Mouse (Mus musculus) CH12.LX (cell line): Measurements from ENCODE around the gene Klhl28. TPM values are rescaled to one million over a fixed set of nuclear protein-coding genes. Genes with fewer than 3 reads are reported as not detected.

Experiments used
- DNase-seq: peaks from one replicate; pipeline ENCODE4 v3.0.0-alpha.2; 2013; ENCODE audit errors: extremely low read depth
- H3K27ac ChIP-seq: 2 replicates; pipeline ENCODE4 v1.5.1; 2012; ENCODE audit warnings: low read depth, mild to moderate bottlenecking, control low read depth, moderate library complexity; ENCODE audit not compliant: insufficient read depth
- H3K27me3 ChIP-seq: replicated peaks from 2 replicates; pipeline ENCODE3; 2012; ENCODE audit warnings: inconsistent platforms
- H3K36me3 ChIP-seq, 2 experiments: replicated peaks in 1 of 2; 2 replicates each; pipeline versions ENCODE3 to v1.6.1; 2012; ENCODE audit warnings: inconsistent platforms in 1 of 2, low read length in 1 of 2, mild to moderate bottlenecking in 1 of 2, mixed read lengths in 1 of 2, moderate library complexity in 1 of 2; ENCODE audit not compliant: control insufficient read depth in 1 of 2, insufficient read depth in 1 of 2
- H3K4me1 ChIP-seq, 2 experiments: 2 replicates each; pipeline ENCODE4 v1.6.1; 2012; ENCODE audit warnings: inconsistent platforms in 1 of 2, moderate library complexity in 1 of 2; ENCODE audit not compliant: insufficient read depth in 2 of 2, control insufficient read depth in 1 of 2
- H3K4me2 ChIP-seq: 2 replicates; pipeline ENCODE4 v1.6.1; 2012; ENCODE audit warnings: low read depth, mild to moderate bottlenecking, control low read depth; ENCODE audit not compliant: poor library complexity, insufficient read depth, severe bottlenecking
- H3K4me3 ChIP-seq, 3 experiments: fragments of 150-350 bp in 1 of 3; sonication (generic) in 1 of 3; replicated peaks in 1 of 3; 2 replicates each; pipeline versions ENCODE3 to v1.5.1; 2011 to 2012; ENCODE audit warnings: low read depth in 2 of 3, low read length in 2 of 3, mild to moderate bottlenecking in 2 of 3, moderate library complexity in 2 of 3, control low read depth in 1 of 3, improper control_type of control experiment in 1 of 3, inconsistent platforms in 1 of 3, mixed read lengths in 1 of 3; ENCODE audit not compliant: poor library complexity in 1 of 3
- H3K79me2 ChIP-seq: replicated peaks from 2 replicates; pipeline ENCODE4 v1.6.1; 2012; ENCODE audit warnings: mild to moderate bottlenecking, moderate library complexity; ENCODE audit not compliant: control insufficient read depth, poor library complexity, insufficient read depth, severe bottlenecking; ENCODE audit errors: extremely low read depth
- H3K9ac ChIP-seq: 2 replicates; pipeline ENCODE4 v1.6.1; 2012; ENCODE audit warnings: low read depth, mild to moderate bottlenecking, control low read depth, moderate library complexity; ENCODE audit not compliant: insufficient read depth
- H3K9me3 ChIP-seq: replicated peaks from 2 replicates; pipeline ENCODE3; 2012; ENCODE audit warnings: low read length, inconsistent platforms, mixed read lengths
- BHLHE40 ChIP-seq: IDR thresholded peaks from 2 replicates; pipeline ENCODE4 v1.6.1; 2011; ENCODE audit warnings: mild to moderate bottlenecking, low read depth, low read length, improper control_type of control experiment
- CHD2 ChIP-seq: IDR thresholded peaks from 2 replicates; pipeline ENCODE4 v1.6.1; 2011; ENCODE audit warnings: low read length, improper control_type of control experiment
- CTCF ChIP-seq, 2 experiments: IDR thresholded peaks in 1 of 2; conservative IDR thresholded peaks in 1 of 2; 2 replicates each; pipeline ENCODE4 v1.5.1; 2011 to 2012; ENCODE audit warnings: low read depth in 2 of 2, low read length in 2 of 2, improper control_type of control experiment in 1 of 2, inconsistent platforms in 1 of 2, mild to moderate bottlenecking in 1 of 2, moderate library complexity in 1 of 2
- E2F4 ChIP-seq: IDR thresholded peaks from 2 replicates; pipeline ENCODE4 v1.6.1; 2011; ENCODE audit warnings: low read depth, low read length, improper control_type of control experiment; ENCODE audit not compliant: insufficient replicate concordance
- ELF1 ChIP-seq: IDR thresholded peaks from 2 replicates; pipeline ENCODE4 v1.6.1; 2014; ENCODE audit warnings: low read depth, mild to moderate bottlenecking, inconsistent platforms, low read length, improper control_type of control experiment
- EP300 ChIP-seq: IDR thresholded peaks from 2 replicates; pipeline ENCODE4 v1.6.1; 2011; ENCODE audit warnings: low read length, improper control_type of control experiment
- ETS1 ChIP-seq: conservative IDR thresholded peaks from 2 replicates; pipeline ENCODE4 v1.6.1; 2012; ENCODE audit warnings: low read depth, mild to moderate bottlenecking, inconsistent platforms, low read length, improper control_type of control experiment, moderate library complexity
- GABPA ChIP-seq: IDR thresholded peaks from 2 replicates; pipeline ENCODE4 v1.6.1; 2012; ENCODE audit warnings: low read depth, low read length, improper control_type of control experiment, inconsistent platforms; ENCODE audit not compliant: insufficient replicate concordance
- HCFC1 ChIP-seq: IDR thresholded peaks from 2 replicates; pipeline ENCODE4 v1.6.1; 2012; ENCODE audit warnings: low read depth, mild to moderate bottlenecking, inconsistent platforms, low read length, improper control_type of control experiment
- IRF4 ChIP-seq: IDR thresholded peaks from 2 replicates; pipeline ENCODE4 v1.6.1; 2014; ENCODE audit warnings: low read depth, mild to moderate bottlenecking, inconsistent platforms, low read length, improper control_type of control experiment
- JUN ChIP-seq: IDR thresholded peaks from 2 replicates; pipeline ENCODE4 v1.6.1; 2011; ENCODE audit warnings: low read depth, mild to moderate bottlenecking, low read length, improper control_type of control experiment, moderate library complexity; ENCODE audit not compliant: insufficient read depth
- KAT2A ChIP-seq: IDR thresholded peaks from 2 replicates; pipeline ENCODE4 v1.6.1; 2012; ENCODE audit warnings: low read length, improper control_type of control experiment, inconsistent platforms; ENCODE audit not compliant: insufficient replicate concordance
- MAX ChIP-seq: IDR thresholded peaks from 2 replicates; pipeline ENCODE4 v1.6.1; 2011; ENCODE audit warnings: low read length, improper control_type of control experiment
- MAZ ChIP-seq: IDR thresholded peaks from 2 replicates; pipeline ENCODE4 v1.6.1; 2012; ENCODE audit warnings: low read depth, mild to moderate bottlenecking, inconsistent platforms, low read length, improper control_type of control experiment, moderate library complexity
- MEF2A ChIP-seq: IDR thresholded peaks from 2 replicates; pipeline ENCODE4 v1.6.1; 2014; ENCODE audit warnings: low read depth, mild to moderate bottlenecking, inconsistent platforms, low read length, improper control_type of control experiment, borderline replicate concordance
- MXI1 ChIP-seq: IDR thresholded peaks from 2 replicates; pipeline ENCODE4 v1.6.1; 2011; ENCODE audit warnings: mild to moderate bottlenecking, low read depth, low read length, improper control_type of control experiment
- MYC ChIP-seq: IDR thresholded peaks from 2 replicates; pipeline ENCODE4 v1.6.1; 2011; ENCODE audit warnings: low read depth, mild to moderate bottlenecking, improper control_type of control experiment, low read length
- NELFE ChIP-seq: IDR thresholded peaks from 2 replicates; pipeline ENCODE4 v1.6.1; 2011; ENCODE audit warnings: low read depth, low read length, improper control_type of control experiment
- NRF1 ChIP-seq: IDR thresholded peaks from 2 replicates; pipeline ENCODE4 v1.6.1; 2014; ENCODE audit warnings: low read depth, mild to moderate bottlenecking, inconsistent platforms, low read length, improper control_type of control experiment, moderate library complexity
- PAX5 ChIP-seq: IDR thresholded peaks from 2 replicates; pipeline ENCODE4 v1.6.1; 2012; ENCODE audit warnings: low read length, inconsistent platforms, mixed read lengths
- POLR2A ChIP-seq: IDR thresholded peaks from 2 replicates; pipeline ENCODE4 v1.6.1; 2011; ENCODE audit warnings: low read depth, mild to moderate bottlenecking, improper control_type of control experiment, low read length
- POLR2AphosphoS2 ChIP-seq: IDR thresholded peaks from 2 replicates; pipeline ENCODE4 v1.6.1; 2011; ENCODE audit warnings: low read depth, low read length, improper control_type of control experiment
- RAD21 ChIP-seq: IDR thresholded peaks from 2 replicates; pipeline ENCODE4 v1.6.1; 2011; ENCODE audit warnings: low read depth, mild to moderate bottlenecking, low read length, improper control_type of control experiment, moderate library complexity
- RCOR1 ChIP-seq: conservative IDR thresholded peaks from 2 replicates; pipeline ENCODE4 v1.6.1; 2012; ENCODE audit warnings: low read depth, mild to moderate bottlenecking, inconsistent platforms, low read length, improper control_type of control experiment
- SIN3A ChIP-seq: IDR thresholded peaks from 2 replicates; pipeline ENCODE4 v1.6.1; 2012; ENCODE audit warnings: low read length, improper control_type of control experiment, inconsistent platforms
- SMC3 ChIP-seq: IDR thresholded peaks from 2 replicates; pipeline ENCODE4 v1.6.1; 2011; ENCODE audit warnings: low read depth, low read length, improper control_type of control experiment
- TBP ChIP-seq: conservative IDR thresholded peaks from 2 replicates; pipeline ENCODE4 v1.6.1; 2011; ENCODE audit warnings: low read depth, low read length, improper control_type of control experiment
- TCF12 ChIP-seq: IDR thresholded peaks from 2 replicates; pipeline ENCODE4 v1.6.1; 2014; ENCODE audit warnings: low read depth, mild to moderate bottlenecking, inconsistent platforms, low read length, improper control_type of control experiment
- USF1 ChIP-seq: IDR thresholded peaks from 2 replicates; pipeline ENCODE4 v1.6.1; 2014; ENCODE audit warnings: low read depth, mild to moderate bottlenecking, inconsistent platforms, low read length, improper control_type of control experiment
- USF2 ChIP-seq: conservative IDR thresholded peaks from 2 replicates; pipeline ENCODE4 v1.6.1; 2011; ENCODE audit warnings: low read depth, low read length, improper control_type of control experiment
- ZC3H11A ChIP-seq: IDR thresholded peaks from 2 replicates; pipeline ENCODE4 v1.6.1; 2012; ENCODE audit warnings: low read depth, mild to moderate bottlenecking, inconsistent platforms, low read length, improper control_type of control experiment
- ZKSCAN1 ChIP-seq: IDR thresholded peaks from 2 replicates; pipeline ENCODE4 v1.6.1; 2012; ENCODE audit warnings: low read depth, inconsistent platforms, low read length, improper control_type of control experiment, borderline replicate concordance
- ZNF384 ChIP-seq: IDR thresholded peaks from 2 replicates; pipeline ENCODE4 v1.6.1; 2012; ENCODE audit warnings: low read depth, low read length, improper control_type of control experiment, inconsistent platforms
- dilution Hi-C: fragments of 300-500 bp; cut with MboI; formaldehyde crosslinking; loops from 2 replicates; pipeline ENCODE4 v1.14.3; 2020; ENCODE audit warnings: low sequenced_read_pairs; ENCODE audit not compliant: extremely low pct_unique_long_range_greater_than_20kb, extremely low pct_ligation_motif_present
- in situ Hi-C: fragments of 300-500 bp; cut with MboI; formaldehyde crosslinking; loops from 3 replicates; pipeline ENCODE4 v1.14.3; 2019; ENCODE audit warnings: low sequenced_read_pairs, low pct_ligation_motif_present, low pct_unique_long_range_greater_than_20kb, mixed read lengths
- polyA plus RNA-seq: library from polyadenylated mRNA; unstranded; fragments of >175 nt; gene quantifications from 2 replicates; pipeline ENCODE4 v1.2.1, GENCODE M21; 2012; ENCODE audit warnings: low read depth; ENCODE audit not compliant: insufficient read length
- total RNA-seq, 2 experiments: library from RNA; depleted of rRNA; stranded (reverse); fragments of 300-350 nt in 1 of 2; fragments of >200 nt in 1 of 2; gene quantifications; 2 replicates each; pipeline ENCODE4 v1.2.3; 2012 to 2014

The Klhl28 gene
- total and polyA plus RNA-seq, 3 experiments, result 9.5 to 17.9 (median 16.6) TPM

DNA sequence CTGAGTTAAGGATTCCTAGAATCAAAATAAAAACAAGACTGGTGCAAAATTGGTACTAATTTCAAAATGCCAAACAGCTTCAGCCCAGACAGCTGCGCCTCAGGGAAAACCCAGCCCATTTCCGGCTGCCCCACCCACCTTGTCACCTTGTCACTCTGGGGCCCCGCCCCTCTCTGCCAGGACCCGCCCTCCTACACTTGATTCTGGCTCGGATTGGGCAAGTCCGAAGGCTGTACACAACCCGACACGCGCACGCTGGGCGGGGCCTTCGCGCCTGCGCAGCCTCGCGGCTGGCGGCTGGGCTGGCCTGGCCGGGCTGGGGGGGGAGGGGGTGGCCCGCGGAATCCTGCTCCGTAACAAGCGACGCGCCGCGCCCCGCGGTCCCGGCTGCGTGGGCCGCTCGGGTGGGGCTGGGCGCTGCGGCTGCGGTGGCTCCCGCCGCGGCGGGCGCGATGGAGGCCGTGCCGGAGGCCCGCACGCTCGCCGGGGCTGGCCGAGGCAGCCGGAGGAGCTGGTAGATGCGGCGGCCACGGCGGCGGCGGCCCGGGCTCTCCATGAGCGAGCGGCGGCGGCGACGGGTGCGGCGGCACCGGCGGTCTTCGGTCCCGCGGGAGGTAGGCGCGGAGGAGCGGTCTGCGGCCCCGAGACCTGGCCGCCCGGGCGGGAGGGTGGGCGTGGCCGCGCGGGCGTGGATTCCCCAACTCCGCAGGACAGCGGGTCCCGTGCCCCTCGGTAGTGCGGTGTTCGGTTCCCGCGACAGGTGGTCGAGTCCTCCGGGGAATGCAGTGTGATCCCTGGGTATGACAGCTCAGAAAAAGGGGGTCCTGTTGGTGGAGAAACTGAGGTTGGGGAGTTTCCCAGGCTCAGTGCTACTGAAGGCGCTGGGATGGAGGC, 47.5 kb downstream of the Klhl28 start, which contains the start of gene Gm527:
Gm527 (plus strand) TSS at position 329 of the 894 bp plus-strand sequence.
- DNase-seq, result peak; percentile 96
- in situ Hi-C loops (no loop called here), dilution Hi-C loops (no loop called here)
- Histone ChIP-seq H3K27ac (no peak within 1 kb of the TSS), H3K79me2 (no peaks in the 10 kb centered on the region), H3K4me3 (peak within 1 kb of the TSS; percentile 52 to 91 (median 64)), H3K4me2 (peak within 1 kb of the TSS; percentile 90)
- TF ChIP-seq GABPA (no peak), POLR2A (no peak), KAT2A (no peak), NELFE (no peak), EP300 (no peak), E2F4 (no peak), MEF2A (no peak), BHLHE40 (peak; percentile 39; the same call in 1 of the 2 replicates), PAX5 (no peak), USF2 (no peak), MAX (peak; percentile 74; the same call in 1 of the 2 replicates), MYC (no peak), RCOR1 (no peak), JUN (no peak), TCF12 (0 out of 2 replicates have a peak, but pooled peaks have one; percentile 33), MAZ (no peak), ZNF384 (no peak), SMC3 (no peak), POLR2AphosphoS2 (no peak), MXI1 (peak; percentile 27), CTCF (conservative IDR thresholded peaks at IDR 0.05 in 1 of 2, IDR thresholded peaks at IDR 0.05 in 1 of 2; ENCODE audit: low read depth in 2 of 2, low read length in 2 of 2) (no peak), TBP (no peak), RAD21 (no peak), IRF4 (peak; percentile 7; the same call in 1 of the 2 replicates), ZC3H11A (no peak), ZKSCAN1 (no peak), NRF1 (peak; percentile 91), CHD2 (0 out of 2 replicates have a peak, but pooled peaks have one; percentile 47), HCFC1 (peak; percentile 12; the same call in 1 of the 2 replicates), ELF1 (peak; percentile 77), USF1 (no peak), SIN3A (peak; percentile 81), ETS1 (no peak)
- TF ChIP-seq, all 38 proteins: peak for 10
- Histone ChIP-seq H3K36me3 (no peaks in the 10 kb centered on the region), H3K9me3 (no peaks in the 10 kb centered on the region), H3K27me3 (peaks cover 19% of the 10 kb centered on the region), H3K9ac (peak within 1 kb of the TSS; percentile 86), H3K4me1 (peaks cover 0 to 9% of the 10 kb centered on the region in 2 experiments; a peak in 2 of 4 replicates)
